ENCODE assay signal across 17 mouse cellular contexts in genomic region chr14:11881082-11881481, GRCm38 (mm10).
DNase-seq lines count a peak whose midpoint lies in the region; ATAC-seq and TF ChIP-seq lines count a peak whose summit lies in the region.
"Had no signal": no experiment of that assay in that cellular context is flagged by ENCODE, and none has a peak within 500 bp of the region (broad histone marks: within the 10 kb centered on the region; RNA-seq: fewer than 3 reads in every experiment).

No protein-coding gene starts in this region.

- TF ChIP-seq CTCF in kidney, postnatal 0 days (IDR thresholded peaks at IDR 0.05; ENCODE audit: low read depth) = no peak

- ATAC-seq in heart, embryonic 12.5 days (ENCODE audit: insufficient number of reproducible peaks, low FRiP score) = no peak
- no peak for ATAC-seq in heart, embryonic 16.5 days (replicated peaks; ENCODE audit: extremely low read depth, insufficient read depth, low FRiP score)
- no peak for ATAC-seq in kidney, postnatal 0 days (replicated peaks; ENCODE audit: low FRiP score, low read depth)
- ATAC-seq: activated CD4-positive, CD25-positive, alpha-beta regulatory T cell, adult 4 months; intestine, postnatal 0 days; lung, postnatal 0 days; midbrain, embryonic 15.5 days; Patski had no signal

- H3K27ac ChIP-seq in heart, embryonic 12.5 days (ENCODE audit: poor library complexity, severe bottlenecking) = no peak overlapping the region
- peak overlapping the region; percentile 60 for H3K27ac ChIP-seq in brown adipose tissue, adult 24 weeks (replicated peaks; ENCODE audit: low read depth, low read length)
- peak overlapping the region; percentile 25; the same call in 1 of the 2 replicates for H3K27ac ChIP-seq in heart, embryonic 16.5 days (ENCODE audit: low read length)
- H3K27ac ChIP-seq in kidney, postnatal 0 days = 0 out of 2 replicates have a peak overlapping the region, but pooled peaks have one; percentile 27
- H3K27ac ChIP-seq: hindbrain, embryonic 15.5 days; limb, embryonic 13.5 days; liver, embryonic 14.5 days; midbrain, embryonic 15.5 days had no signal

- no peaks in the 10 kb centered on the region for H3K36me3 ChIP-seq in heart, embryonic 12.5 days
- no peaks in the 10 kb centered on the region for H3K36me3 ChIP-seq in heart, embryonic 16.5 days (ENCODE audit: control insufficient read depth, insufficient read depth)
- H3K36me3 ChIP-seq in kidney, postnatal 0 days (ENCODE audit: insufficient read depth, low read length) = no peaks in the 10 kb centered on the region
- H3K36me3 ChIP-seq: hindbrain, embryonic 15.5 days; limb, embryonic 13.5 days; midbrain, embryonic 15.5 days had no signal

- no peaks in the 10 kb centered on the region for H3K27me3 ChIP-seq in heart, embryonic 12.5 days (replicated peaks)
- no peaks in the 10 kb centered on the region for H3K27me3 ChIP-seq in heart, embryonic 16.5 days (ENCODE audit: control insufficient read depth, insufficient read depth, low read length)
- H3K27me3 ChIP-seq in kidney, postnatal 0 days (ENCODE audit: insufficient read depth, low read length) = no peaks in the 10 kb centered on the region
- H3K27me3 ChIP-seq: hindbrain, embryonic 15.5 days; limb, embryonic 13.5 days; midbrain, embryonic 15.5 days; Patski had no signal

- peak; percentile 97 for DNase-seq in heart, adult 11 months
- DNase-seq in kidney, postnatal 0 days (ENCODE audit: low spot score) = peak; percentile 49
- no peak for DNase-seq in lung, postnatal 36 days
- DNase-seq in cerebellum, postnatal 25 days = no peak
- DNase-seq: cerebellum, adult 18-20 months; right cerebral cortex, adult 18-20 months had no signal

- 58% methylated on average over 3 of the region's 3 CpGs for WGBS in heart, embryonic 12.5 days
- 71% methylated on average over 3 of the region's 3 CpGs for WGBS in heart, embryonic 16.5 days
- 51% methylated on average over 3 of the region's 3 CpGs for WGBS in kidney, postnatal 0 days

- no peaks in the 10 kb centered on the region for H3K9me3 ChIP-seq in heart, embryonic 12.5 days (replicated peaks)
- H3K9me3 ChIP-seq in heart, embryonic 16.5 days (replicated peaks; ENCODE audit: control insufficient read depth, low read length) = no peaks in the 10 kb centered on the region
- no peaks in the 10 kb centered on the region for H3K9me3 ChIP-seq in kidney, postnatal 0 days (replicated peaks; ENCODE audit: low read length)
- H3K9me3 ChIP-seq: hindbrain, embryonic 15.5 days; limb, embryonic 13.5 days; midbrain, embryonic 15.5 days had no signal

- peaks cover 43% of the 10 kb centered on the region for H3K4me1 ChIP-seq in heart, embryonic 12.5 days (replicated peaks)
- H3K4me1 ChIP-seq in brown adipose tissue, adult 24 weeks (ENCODE audit: control insufficient read depth, insufficient read depth, insufficient read length, low read length) = peaks cover 38% of the 10 kb centered on the region
- peaks cover 41% of the 10 kb centered on the region for H3K4me1 ChIP-seq in heart, embryonic 16.5 days (ENCODE audit: control insufficient read depth, insufficient read depth, low read length)
- peaks cover 25% of the 10 kb centered on the region for H3K4me1 ChIP-seq in kidney, postnatal 0 days (replicated peaks; ENCODE audit: insufficient read depth, low read length)

- H3K4me2 ChIP-seq in heart, embryonic 12.5 days = no peak overlapping the region
- H3K4me2 ChIP-seq in heart, embryonic 16.5 days (ENCODE audit: low read depth, low read length) = no peak overlapping the region
- H3K4me2 ChIP-seq in kidney, postnatal 0 days (ENCODE audit: low read length) = no peak overlapping the region
- H3K4me2 ChIP-seq: hindbrain, embryonic 15.5 days; limb, embryonic 13.5 days; midbrain, embryonic 15.5 days had no signal

- no peak overlapping the region for H3K4me3 ChIP-seq in heart, embryonic 12.5 days
- H3K4me3 ChIP-seq in brown adipose tissue, adult 24 weeks (ENCODE audit: insufficient read depth, low read depth, low read length) = no peak overlapping the region
- H3K4me3 ChIP-seq in heart, embryonic 16.5 days (ENCODE audit: low read length) = no peak overlapping the region
- H3K4me3 ChIP-seq in kidney, postnatal 0 days (replicated peaks; ENCODE audit: low read depth, low read length) = no peak overlapping the region
- H3K4me3 ChIP-seq: hindbrain, embryonic 15.5 days; limb, embryonic 13.5 days; midbrain, embryonic 15.5 days had no signal

- H3K9ac ChIP-seq in heart, embryonic 12.5 days = no peak overlapping the region
- no peak overlapping the region for H3K9ac ChIP-seq in heart, embryonic 16.5 days (ENCODE audit: low read length)
- H3K9ac ChIP-seq in kidney, postnatal 0 days (ENCODE audit: low read depth, low read length) = no peak overlapping the region
- H3K9ac ChIP-seq: hindbrain, embryonic 15.5 days; limb, embryonic 13.5 days; liver, embryonic 14.5 days; midbrain, embryonic 15.5 days had no signal

Comparison
In these comparisons a context has a peak if more than half of its experiments do, and no peak if none do; other contexts are left out.
1. DNase-seq: peak in heart, adult 11 months (single experiment) and kidney, postnatal 0 days (single experiment); none in lung, postnatal 36 days (single experiment) and cerebellum, postnatal 25 days (0 of 2).